Mouse (Mus musculus): ENCODE results near the gene Erbb3.

DNA sequence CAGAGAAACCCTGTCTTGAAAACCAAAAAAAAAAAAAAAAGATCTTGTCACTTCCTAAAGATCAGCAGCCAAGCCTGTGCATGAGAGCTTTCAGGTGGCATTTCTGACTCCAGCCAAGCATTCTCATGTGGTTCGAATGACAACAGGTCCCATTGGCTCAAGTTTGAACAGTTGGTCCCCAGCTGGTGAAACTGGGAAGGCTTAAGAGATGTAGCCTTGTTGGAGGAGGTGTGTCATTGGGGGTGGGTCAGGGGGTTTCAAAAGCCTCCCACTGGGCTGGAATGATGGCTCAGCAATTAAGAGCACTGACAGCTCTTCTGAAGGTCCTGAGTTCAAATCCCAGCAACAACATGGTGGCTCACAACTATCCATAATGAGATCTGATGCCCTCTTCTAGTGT, 12.0 kb upstream of the Erbb3 start:
- TF ChIP-seq POLR2A (IDR thresholded peaks at IDR 0.05; ENCODE audit: borderline replicate concordance, control insufficient read depth, low read depth, low read length) (no peak), CTCF (IDR thresholded peaks at IDR 0.05; ENCODE audit: control insufficient read depth, insufficient read depth, low read length) (no peak)
